Mouse (Mus musculus) neural tube, embryonic 11.5 days (tissue): ENCODE data around the gene Gab1. TPM values are rescaled to one million over a fixed set of nuclear protein-coding genes. Genes with fewer than 3 reads are reported as not detected.

Experiments used
- ATAC-seq: fragments of 200-750 bp; cut with Nextera tagmentation; 2 replicates; pipeline ENCODE4 v1.8.0; 2017; ENCODE audit warnings: moderate number of reproducible peaks, mild to moderate bottlenecking, moderate TSS enrichment, moderate library complexity; ENCODE audit not compliant: insufficient read depth, low FRiP score, low TSS enrichment
- DNase-seq: peaks from one replicate; pipeline ENCODE4 v3.0.0-alpha.2; 2015; ENCODE audit warnings: low spot score
- H3K27ac ChIP-seq: fragments of 300-500 bp; sonication (generic); 2 replicates; pipeline ENCODE4 v1.5.1; 2014; ENCODE audit warnings: low read depth, mild to moderate bottlenecking, low read length
- H3K27me3 ChIP-seq: fragments of 300-500 bp; sonication (generic); 2 replicates; pipeline ENCODE4 v1.6.1; 2014; ENCODE audit warnings: mild to moderate bottlenecking, low read length, mixed read lengths; ENCODE audit not compliant: control insufficient read depth, insufficient read depth
- H3K36me3 ChIP-seq: fragments of 300-500 bp; sonication (generic); 2 replicates; pipeline ENCODE4 v1.6.1; 2014; ENCODE audit warnings: mild to moderate bottlenecking, low read length, moderate library complexity, mixed read lengths; ENCODE audit not compliant: control insufficient read depth, insufficient read depth
- H3K4me1 ChIP-seq: fragments of 300-500 bp; sonication (generic); 2 replicates; pipeline ENCODE4 v1.6.1; 2014; ENCODE audit warnings: low read length, mixed read lengths; ENCODE audit not compliant: control insufficient read depth, insufficient read depth
- H3K4me2 ChIP-seq: fragments of 300-500 bp; sonication (generic); 2 replicates; pipeline ENCODE4 v1.6.1; 2014; ENCODE audit warnings: low read depth, mild to moderate bottlenecking, moderate library complexity
- H3K4me3 ChIP-seq: fragments of 300-500 bp; sonication (generic); 2 replicates; pipeline ENCODE4 v1.5.1; 2014; ENCODE audit warnings: low read depth, low read length
- H3K9ac ChIP-seq: fragments of 300-500 bp; sonication (generic); 2 replicates; pipeline ENCODE4 v1.6.1; 2014; ENCODE audit warnings: mild to moderate bottlenecking, low read length
- H3K9me3 ChIP-seq: fragments of 300-500 bp; sonication (generic); 2 replicates; pipeline ENCODE4 v1.6.1; 2016; ENCODE audit warnings: low read length; ENCODE audit not compliant: control insufficient read depth
- WGBS: fragments of 180-500 bp; shearing (Covaris S2); extraction: QIAGEN DNeasy Blood & Tissue Kit; methylation state at CpG from one replicate; pipeline ENCODE4 v1.1.7; 2014; 5-methylcytosine and 5-hydroxymethylcytosine counted together
- polyA plus RNA-seq: library from polyadenylated mRNA; unstranded; fragments of >200 nt; fragmentation: Nextera tagmentation; extraction: Ambion mirVana; gene quantifications from 2 replicates; pipeline ENCODE4 v1.2.1, GENCODE M21; 2014

Gab1 gene
- polyA plus RNA-seq, 1 experiment from 2014 or later = 24.5 TPM

DNA sequence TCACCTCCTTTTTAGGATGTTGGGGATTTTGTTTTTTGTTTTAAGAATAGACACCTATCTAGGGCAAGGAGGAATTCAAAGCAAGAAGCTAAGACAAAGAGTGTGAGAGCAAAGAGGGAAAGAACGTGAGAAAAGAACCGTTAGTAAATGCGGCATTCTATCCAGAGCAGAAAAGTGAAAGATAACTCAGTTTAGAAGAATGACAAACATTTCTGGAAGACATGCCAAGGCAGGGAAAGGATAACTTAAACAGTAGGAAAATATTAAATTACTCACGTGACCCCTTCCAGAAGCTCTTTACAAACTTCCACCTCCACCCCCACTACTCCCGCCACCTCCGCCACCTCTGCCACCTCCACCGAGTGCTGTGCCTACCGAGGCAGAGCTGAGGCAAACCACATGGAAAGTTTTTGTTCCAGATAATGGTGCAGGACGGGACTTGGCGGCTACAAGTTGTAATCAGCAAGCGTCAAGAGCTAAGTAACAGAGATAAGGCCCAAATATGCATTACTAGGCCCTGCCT is 11.5 kb downstream of the Gab1 start:
- Histone ChIP-seq H3K27me3 (no peaks in the 10 kb centered on the region), H3K9me3 (no peaks in the 10 kb centered on the region), H3K4me2 (no peak overlapping the region), H3K9ac (no peak overlapping the region), H3K4me3 (no peak overlapping the region), H3K36me3 (no peaks in the 10 kb centered on the region), H3K4me1 (peaks cover 5% of the 10 kb centered on the region; the same call in 1 of the 2 replicates), H3K27ac (no peak overlapping the region)
- no peak for DNase-seq
- ATAC-seq = no peak
- 87% methylated on average over 11 of the region's 11 CpGs for WGBS

DNA sequence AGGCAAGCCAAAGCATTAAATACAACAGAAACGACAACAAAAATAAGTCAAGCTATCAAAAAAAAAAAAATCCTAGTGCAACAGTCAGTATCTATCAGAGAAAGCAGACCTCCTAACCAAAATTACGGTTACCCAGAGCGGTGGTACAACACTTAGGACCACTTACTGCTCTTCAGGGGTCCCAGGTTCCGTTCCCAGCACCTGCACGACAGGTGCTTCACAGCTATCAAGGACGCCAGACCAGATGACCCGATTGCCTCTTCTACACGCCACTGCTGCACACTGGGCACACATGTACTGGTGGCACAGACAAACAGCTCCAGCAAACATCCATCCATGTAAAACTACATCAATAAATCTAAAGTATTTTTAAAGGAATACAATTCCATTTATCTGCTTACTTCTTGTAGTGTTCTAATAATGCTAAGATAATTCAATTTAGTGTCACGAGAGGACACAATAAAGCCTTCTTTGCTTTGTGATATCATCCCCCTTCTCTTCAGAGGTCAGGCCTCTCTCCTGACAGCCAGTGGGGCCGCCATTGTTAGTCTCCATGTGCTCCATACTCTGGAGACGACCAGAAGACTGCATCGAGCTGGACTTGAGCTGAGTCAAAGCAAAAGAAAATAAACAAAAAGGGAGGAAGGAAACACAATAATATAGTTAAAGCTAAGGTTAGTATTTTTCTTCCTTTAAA is 12.2 kb downstream of the Gab1 start:
- H3K36me3 ChIP-seq = no peaks in the 10 kb centered on the region
- H3K4me1 ChIP-seq = peaks cover 5% of the 10 kb centered on the region; the same call in 1 of the 2 replicates
- ATAC-seq (no peak), DNase-seq (no peak)
- 88% methylated on average over 12 of the region's 12 CpGs for WGBS
- no peaks in the 10 kb centered on the region for H3K9me3 ChIP-seq
- H3K4me2 ChIP-seq = no peak overlapping the region
- no peaks in the 10 kb centered on the region for H3K27me3 ChIP-seq
- no peak overlapping the region for H3K9ac ChIP-seq
- no peak overlapping the region for H3K27ac ChIP-seq
- no peak overlapping the region for H3K4me3 ChIP-seq

DNA sequence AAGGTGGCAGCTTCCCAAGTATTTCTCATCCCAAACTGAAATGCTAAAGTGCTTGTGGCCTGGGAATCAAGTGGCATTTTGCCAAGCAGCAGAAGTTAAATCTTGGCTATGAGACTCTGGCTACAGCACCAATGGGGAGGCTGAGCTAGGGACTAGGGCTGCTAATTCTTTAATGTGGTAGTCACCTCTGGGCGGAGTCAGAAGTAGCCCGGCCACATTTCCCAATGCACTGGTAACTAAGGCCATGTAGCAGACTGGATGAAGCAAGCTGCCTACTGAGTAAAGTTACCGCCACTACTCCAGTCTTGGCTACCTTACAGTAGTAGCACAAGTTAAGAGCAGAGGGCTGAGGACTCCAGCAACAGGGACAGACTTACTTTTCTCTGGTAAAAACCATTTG is 12.7 kb downstream of the Gab1 start:
- Histone ChIP-seq H3K4me1 (peaks cover 2% of the 10 kb centered on the region; the same call in 1 of the 2 replicates), H3K9ac (no peak overlapping the region), H3K4me3 (no peak overlapping the region), H3K36me3 (no peaks in the 10 kb centered on the region), H3K9me3 (no peaks in the 10 kb centered on the region), H3K4me2 (no peak overlapping the region), H3K27ac (no peak overlapping the region), H3K27me3 (no peaks in the 10 kb centered on the region)
- DNase-seq = no peak
- 93% methylated on average over 3 of the region's 3 CpGs for WGBS
- ATAC-seq = no peak

DNA sequence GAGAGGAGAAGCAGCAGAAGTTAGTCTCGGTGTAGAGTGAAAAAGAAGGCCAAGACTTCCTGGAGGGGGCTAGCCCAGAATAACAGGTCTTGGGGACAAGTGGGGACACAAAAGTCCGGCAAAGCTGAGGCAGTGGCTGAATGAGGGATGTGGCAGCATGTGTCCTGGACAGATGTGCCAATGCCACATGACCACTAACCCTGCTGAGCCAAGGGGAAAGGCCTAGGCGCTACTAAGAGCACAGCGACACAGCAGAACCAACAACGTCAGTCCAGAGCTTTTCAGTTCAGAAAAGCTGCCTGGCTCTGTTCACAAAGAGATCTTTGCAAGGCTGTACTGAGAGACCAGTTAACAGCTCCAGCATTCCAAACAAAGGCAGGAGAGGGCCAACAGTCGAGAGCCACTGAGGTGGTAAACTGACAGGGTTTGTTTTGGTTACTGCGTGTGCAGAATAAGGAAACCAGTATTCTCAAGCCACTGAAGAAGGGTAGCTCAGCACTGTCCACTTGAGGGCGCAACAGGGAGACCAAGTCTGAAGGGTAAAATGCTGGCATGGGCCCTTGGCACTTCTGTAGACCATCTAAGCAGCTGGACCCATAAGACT is 15.0 kb downstream of the Gab1 start:
- WGBS = 70% methylated on average over 8 of the region's 8 CpGs
- no peak for DNase-seq
- Histone ChIP-seq H3K27ac (no peak overlapping the region), H3K4me3 (no peak overlapping the region), H3K9me3 (no peaks in the 10 kb centered on the region), H3K4me1 (no peaks in the 10 kb centered on the region), H3K4me2 (no peak overlapping the region), H3K9ac (no peak overlapping the region), H3K36me3 (no peaks in the 10 kb centered on the region), H3K27me3 (no peaks in the 10 kb centered on the region)
- ATAC-seq = no peak

DNA sequence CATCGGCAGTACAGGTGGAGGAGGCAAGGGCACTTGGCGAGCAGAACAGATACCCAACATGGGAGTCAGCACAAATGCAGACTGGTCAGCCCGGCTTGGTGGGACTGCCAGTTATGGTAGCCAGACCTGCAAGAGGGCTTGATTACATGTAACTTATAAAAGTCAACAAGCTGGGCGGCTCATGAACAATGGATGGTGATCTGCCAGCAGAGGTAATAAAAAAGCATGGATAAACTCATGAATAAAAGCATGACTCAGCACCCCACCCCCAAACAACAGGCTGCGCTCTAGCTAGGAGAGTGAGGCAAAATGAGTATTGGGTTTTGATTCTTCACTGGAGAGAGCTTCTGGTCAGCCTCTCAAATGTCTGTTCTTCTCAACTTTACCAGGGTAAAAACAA is 16.9 kb downstream of the Gab1 start:
- Histone ChIP-seq H3K36me3 (no peaks in the 10 kb centered on the region), H3K4me2 (no peak overlapping the region), H3K9me3 (no peaks in the 10 kb centered on the region), H3K27ac (no peak overlapping the region), H3K27me3 (no peaks in the 10 kb centered on the region), H3K9ac (no peak overlapping the region), H3K4me3 (no peak overlapping the region), H3K4me1 (no peaks in the 10 kb centered on the region)
- ATAC-seq (no peak), DNase-seq (no peak)
- WGBS = 80% methylated on average over 5 of the region's 5 CpGs

DNA sequence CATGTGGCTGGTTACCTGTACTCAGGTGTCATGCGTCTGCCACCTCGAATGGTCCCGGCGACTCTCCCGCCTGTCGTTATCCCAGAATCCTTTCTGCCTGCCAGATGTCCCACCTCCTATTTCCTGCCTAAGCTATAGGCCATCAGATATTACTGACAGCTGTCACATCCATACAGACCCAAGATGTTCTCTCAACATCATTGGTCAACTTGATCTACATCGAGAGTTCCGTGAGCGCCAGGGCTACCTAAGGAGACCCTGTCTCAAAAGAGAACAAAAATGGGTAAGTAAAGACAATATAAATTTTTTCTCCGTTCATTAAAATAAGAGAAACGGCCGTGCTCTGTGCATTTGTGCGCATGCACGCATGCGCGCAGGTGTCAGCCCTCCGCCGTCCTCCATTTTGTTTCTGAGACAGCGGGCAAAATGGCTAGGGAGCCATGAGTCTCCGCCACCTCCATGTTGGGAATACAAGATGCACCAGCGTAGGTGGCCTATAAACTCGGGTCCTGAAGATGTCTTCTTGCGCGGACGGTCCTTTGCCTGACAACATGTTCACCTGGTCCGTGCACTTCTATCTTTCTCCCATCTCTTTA is 21.0 kb downstream of the Gab1 start:
- 97% methylated on average over 26 of the region's 26 CpGs for WGBS
- H3K9ac ChIP-seq = no peak overlapping the region
- no peaks in the 10 kb centered on the region for H3K4me1 ChIP-seq
- no peak overlapping the region for H3K4me3 ChIP-seq
- no peak for ATAC-seq
- no peaks in the 10 kb centered on the region for H3K9me3 ChIP-seq
- no peak for DNase-seq
- no peak overlapping the region for H3K4me2 ChIP-seq
- H3K27me3 ChIP-seq = no peaks in the 10 kb centered on the region
- H3K36me3 ChIP-seq = no peaks in the 10 kb centered on the region
- no peak overlapping the region for H3K27ac ChIP-seq

DNA sequence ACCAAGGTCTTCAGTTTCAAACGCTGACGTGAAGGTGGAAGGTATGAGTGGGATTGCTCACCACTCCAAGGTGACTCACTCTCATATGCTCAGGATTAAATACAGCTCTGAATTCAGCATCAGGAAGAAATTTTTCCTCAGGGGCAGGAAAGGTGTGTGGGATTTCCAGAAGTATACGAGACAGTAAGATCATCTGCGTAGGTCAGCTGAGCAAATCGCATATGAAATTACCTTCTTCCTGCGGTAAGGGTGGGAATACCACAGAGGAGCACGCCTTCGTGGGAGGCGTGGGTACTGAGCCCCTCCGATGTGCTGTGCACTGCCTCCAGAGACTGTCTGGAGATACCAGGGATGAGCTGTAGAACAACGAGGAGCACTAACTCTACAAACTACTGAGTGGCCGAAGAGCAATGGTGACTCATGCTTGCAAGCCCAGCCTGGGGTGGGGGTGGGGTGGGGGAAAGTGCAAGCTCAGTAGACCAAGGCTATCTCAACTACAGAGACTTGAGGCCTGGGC is 22.4 kb downstream of the Gab1 start:
- H3K27ac ChIP-seq = no peak overlapping the region
- no peaks in the 10 kb centered on the region for H3K9me3 ChIP-seq
- H3K36me3 ChIP-seq = no peaks in the 10 kb centered on the region
- DNase-seq = no peak
- no peak for ATAC-seq
- H3K4me1 ChIP-seq = no peaks in the 10 kb centered on the region
- WGBS = 92% methylated on average over 12 of the region's 12 CpGs
- H3K27me3 ChIP-seq = no peaks in the 10 kb centered on the region
- no peak overlapping the region for H3K4me3 ChIP-seq
- no peak overlapping the region for H3K4me2 ChIP-seq
- H3K9ac ChIP-seq = no peak overlapping the region

DNA sequence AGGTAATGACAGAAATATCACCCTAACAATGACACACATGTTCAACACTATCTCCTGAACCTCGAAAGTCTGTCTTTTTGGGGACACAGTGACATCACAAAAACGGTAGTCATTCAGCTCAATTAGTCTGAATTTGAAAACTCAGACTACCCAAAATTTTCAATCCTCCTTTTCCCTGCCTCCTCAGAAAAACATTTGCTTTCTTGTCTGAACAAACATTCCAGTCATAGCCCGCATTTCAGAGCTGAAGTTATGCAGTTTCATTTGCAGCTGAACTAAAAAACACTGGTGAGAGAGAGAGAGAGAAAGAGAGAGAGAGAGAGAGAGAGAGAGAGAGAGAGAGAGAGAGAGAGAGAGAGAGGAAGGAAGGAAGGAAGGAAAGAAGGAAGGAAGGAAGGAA is 23.2 kb downstream of the Gab1 start:
- ATAC-seq = no peak
- WGBS = 82% methylated on average over 3 of the region's 3 CpGs

More for the DNA sequence above, 23.2 kb downstream of the Gab1 start:
- Histone ChIP-seq H3K4me1 (no peaks in the 10 kb centered on the region), H3K4me3 (no peak overlapping the region), H3K9ac (no peak overlapping the region), H3K27me3 (no peaks in the 10 kb centered on the region), H3K4me2 (no peak overlapping the region), H3K36me3 (no peaks in the 10 kb centered on the region), H3K27ac (no peak overlapping the region), H3K9me3 (no peaks in the 10 kb centered on the region)
- no peak for DNase-seq
